Mouse (Mus musculus) stomach, postnatal 0 days (tissue): ENCODE data around the gene Upf1.

Experiments used
- CTCF ChIP-seq: IDR thresholded peaks from 2 replicates; pipeline ENCODE4 v1.5.1; 2016; ENCODE audit warnings: antibody characterized with exemption, low read depth, mild to moderate bottlenecking, moderate library complexity
- EP300 ChIP-seq: optimal IDR thresholded peaks from 2 replicates; pipeline ENCODE3; 2016; ENCODE audit warnings: antibody characterized with exemption

DNA sequence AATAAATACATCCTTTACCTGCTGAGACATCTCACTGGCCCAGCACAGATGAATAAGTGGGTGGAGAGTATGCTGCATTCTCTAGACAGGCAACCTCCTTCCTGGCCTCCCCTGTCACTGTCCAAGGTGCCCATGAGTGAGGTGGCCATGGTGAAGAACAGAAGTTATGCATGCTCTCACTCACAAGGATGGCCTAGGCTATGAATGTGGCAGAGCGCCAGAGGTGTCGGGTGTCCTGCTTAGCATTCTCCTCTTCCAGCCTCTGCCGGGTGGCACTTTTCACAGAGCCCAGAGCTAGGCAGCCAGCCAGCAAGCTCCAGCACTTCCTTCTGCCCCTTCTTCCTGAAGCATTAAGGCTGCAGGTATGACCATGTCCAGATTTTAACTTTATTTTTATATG, 6.3 kb upstream of the Upf1 start:
- TF ChIP-seq CTCF (no peak), EP300 (no peak)
